Mouse (Mus musculus): ENCODE data around the gene Rpl18a.
A peak's percentile ranks its signal among the peaks of the same experiment; 100 is the strongest.
"Not testable (repeated sequence)": the region's sequence is repeated elsewhere in the genome, so short reads cannot be mapped to it uniquely, and the experiment has no call there.

Rpl18a gene

DNA sequence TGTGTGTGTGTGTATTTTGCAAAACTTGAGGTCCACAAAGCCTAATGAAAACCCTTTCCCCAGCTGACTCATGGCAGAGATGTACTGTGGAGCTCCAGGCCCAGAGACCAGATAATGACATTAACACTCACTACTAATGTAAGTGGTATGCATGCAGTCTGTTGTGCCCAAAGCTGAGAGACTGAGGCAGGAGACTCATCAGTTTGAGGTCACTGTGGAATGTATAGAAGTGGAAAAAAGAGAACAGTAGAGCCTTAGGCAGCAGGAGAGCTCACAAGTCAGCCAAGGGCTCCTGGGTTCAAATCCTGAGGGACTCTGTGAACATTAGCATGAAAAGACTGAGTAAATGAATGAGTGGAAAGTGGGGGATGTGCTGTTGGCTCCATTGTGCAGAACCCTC, 6.4 kb upstream of the Rpl18a start:
- DNase-seq (ENCODE audit: low read depth in 1 of 2, low spot score in 2 of 2): no peak

GRCm38 (mm10) chr8:70903112-70903511, 5.9 kb upstream of the Rpl18a start:
- DNase-seq (ENCODE audit: low read depth in 1 of 2, low spot score in 2 of 2): no peak

GRCm38 (mm10) chr8:70902211-70902610, 5.0 kb upstream of the Rpl18a start:
- DNase-seq (ENCODE audit: low read depth in 1 of 2, low spot score in 2 of 2): no peak

DNA sequence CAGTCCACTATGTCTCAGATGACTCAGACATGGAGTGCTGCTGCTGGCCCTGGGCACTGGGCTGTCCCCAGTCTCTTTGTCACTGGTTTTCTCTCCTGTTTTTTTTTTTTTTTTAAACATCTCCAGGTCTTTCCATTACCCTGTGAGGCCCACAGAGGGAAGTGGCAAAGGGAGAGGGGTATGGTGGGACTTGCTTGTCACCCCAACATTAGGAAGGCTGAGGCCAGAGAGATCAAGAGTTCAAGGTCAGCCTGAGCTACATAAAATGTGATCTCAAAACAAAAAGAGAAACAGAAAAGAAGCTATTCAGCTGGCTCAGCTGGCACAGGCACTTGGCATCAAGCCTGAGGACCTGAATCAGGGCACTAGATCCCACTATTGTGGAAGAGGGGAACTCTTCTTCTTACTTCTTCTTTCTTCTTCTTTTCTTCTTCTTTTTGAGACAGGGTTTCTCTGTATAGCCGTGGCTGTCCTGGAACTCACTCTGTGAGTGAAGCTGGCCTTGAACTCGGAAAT, 3.7 kb upstream of the Rpl18a start:
- DNase-seq (ENCODE audit: low read depth in 1 of 2, low spot score in 2 of 2): no peak

GRCm38 (mm10) chr8:70899226-70899625, 2.0 kb upstream of the Rpl18a start:
- DNase-seq (ENCODE audit: low read depth in 1 of 2, low spot score in 2 of 2): no peak

- no peak for DNase-seq (ENCODE audit: low read depth in 1 of 2, low spot score in 2 of 2)
These were observed 1.5 kb upstream of the Rpl18a start for GRCm38 (mm10) chr8:70898661-70899198.

- DNase-seq (ENCODE audit: low read depth in 1 of 2, low spot score in 2 of 2): peak; percentile 31 to 72
These were observed 635 bp upstream of the Rpl18a start for GRCm38 (mm10) chr8:70897681-70898413.

DNA sequence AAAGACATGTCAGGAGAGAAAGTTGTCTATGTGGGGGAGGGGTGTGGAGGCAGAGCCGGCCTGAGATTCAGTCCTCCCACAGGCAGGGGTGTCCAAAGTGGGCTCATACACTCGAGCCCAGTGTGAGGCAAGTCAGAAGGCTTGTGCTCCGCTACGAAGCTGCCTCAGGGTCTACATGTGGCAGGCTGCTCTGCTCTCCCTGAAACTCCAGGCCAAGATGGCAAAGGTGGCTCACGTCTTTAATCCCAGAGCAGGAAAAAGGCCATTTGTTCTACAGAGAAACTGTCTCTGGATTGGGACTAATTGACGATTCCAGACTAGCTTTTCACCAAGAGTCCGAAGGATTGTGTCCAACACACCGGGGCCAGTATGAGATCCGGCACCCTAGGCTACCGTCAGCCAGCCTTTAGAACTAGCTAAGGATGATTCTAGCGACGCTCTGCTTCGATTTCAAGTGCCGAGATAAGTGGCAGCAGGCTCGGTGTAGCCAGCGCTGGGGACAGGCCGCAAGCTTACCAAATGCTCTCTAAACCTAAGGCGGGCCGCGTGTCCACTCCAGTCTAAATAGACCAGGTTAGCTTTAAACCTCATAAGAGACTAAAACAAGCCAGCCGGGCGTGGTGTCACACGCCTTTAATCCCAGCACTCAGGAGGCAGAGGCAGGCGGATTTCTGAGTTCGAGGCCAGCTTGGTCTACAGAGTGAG, 744 bp downstream of the Rpl18a start:
- no peak for DNase-seq (ENCODE audit: low read depth in 1 of 2, low spot score in 2 of 2)

DNA sequence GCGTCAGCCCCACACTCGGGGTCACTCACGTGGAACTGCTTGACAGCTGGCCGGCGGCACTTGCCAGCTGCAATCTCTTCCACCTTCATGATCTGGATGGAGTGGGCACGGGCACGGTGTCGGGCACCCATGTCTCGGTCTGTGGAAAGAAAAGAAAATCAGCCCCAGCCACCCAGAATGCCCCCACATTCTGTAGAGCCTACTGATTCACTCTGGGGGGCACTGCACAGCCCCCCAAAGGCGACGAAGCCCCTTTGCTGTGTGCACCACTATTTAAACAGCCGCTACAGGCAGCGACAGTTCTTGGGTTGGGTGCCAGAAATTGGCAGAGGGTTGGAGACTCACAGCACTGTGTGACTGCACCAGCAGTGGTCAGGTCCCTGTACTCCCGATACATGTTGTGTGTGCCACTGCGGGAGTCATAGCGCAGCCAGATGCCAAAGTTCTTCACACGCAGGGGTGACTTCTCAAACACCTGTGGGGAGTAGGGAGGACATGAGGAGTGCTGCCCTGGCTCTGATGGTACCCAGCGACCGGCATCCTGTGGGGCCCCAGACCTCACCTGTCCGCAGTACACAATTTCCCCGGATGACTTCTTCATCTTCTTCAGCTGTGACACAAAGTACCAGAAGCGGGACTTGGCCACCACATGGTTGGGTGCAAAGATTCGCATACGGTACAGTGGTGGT, 1.5 kb downstream of the Rpl18a start:
- not testable (repeated sequence) for DNase-seq (ENCODE audit: low read depth in 1 of 2, low spot score in 2 of 2)

GRCm38 (mm10) chr8:70894771-70895545, 2.3 kb downstream of the Rpl18a start:
- no peak for DNase-seq (ENCODE audit: low read depth in 1 of 2, low spot score in 2 of 2)

DNA sequence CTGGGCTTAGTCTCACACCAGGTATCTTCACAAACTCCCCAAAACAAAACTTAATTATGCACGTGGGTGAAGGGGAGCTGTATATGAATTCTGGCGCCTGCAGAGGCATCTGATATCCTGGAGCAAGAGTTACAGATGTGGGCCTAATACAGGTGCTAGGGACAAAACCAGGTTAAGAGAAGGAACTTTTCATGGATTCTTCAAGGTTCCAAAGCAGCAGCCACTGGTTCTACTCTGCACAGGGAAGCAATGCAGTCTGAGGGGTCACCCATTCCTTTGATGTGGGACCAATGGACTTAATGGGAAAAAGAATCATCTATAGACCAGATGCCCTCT, 2.9 kb downstream of the Rpl18a start:
- DNase-seq (ENCODE audit: low read depth in 1 of 2, low spot score in 2 of 2): no peak

DNA sequence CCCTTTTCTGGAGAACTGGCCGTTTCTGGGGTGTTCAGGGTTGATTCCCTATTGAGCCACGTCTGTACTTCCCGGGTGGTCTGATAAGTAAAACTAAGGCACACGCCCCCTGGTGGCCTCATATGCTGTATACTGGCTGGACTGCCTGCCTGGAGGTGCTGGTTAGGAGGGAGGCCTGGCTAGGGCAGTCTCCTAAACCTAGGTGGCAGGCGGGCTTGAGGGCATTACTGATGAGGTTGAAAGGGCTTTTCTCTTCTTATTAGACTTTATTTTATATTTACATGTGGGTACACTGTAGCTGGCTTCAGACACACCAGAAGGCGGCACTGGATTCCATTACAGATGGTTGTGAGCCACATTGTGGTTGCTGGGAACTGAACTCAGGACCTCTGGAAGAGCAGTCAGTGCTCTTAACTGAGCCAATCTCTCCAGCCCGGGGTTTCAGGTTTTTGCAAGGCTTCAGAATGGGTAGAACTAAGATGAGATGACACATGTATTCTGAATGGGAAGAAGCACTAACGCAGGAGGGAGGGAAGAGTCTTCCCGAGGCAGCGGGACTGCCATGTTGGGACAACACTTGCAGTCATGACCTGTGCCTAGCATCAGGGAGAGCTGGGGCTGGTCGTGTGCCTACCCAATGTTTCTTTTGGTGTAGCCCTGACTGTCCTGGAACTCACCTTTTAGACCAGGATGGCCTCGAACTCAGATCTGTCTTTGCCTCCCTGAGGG, 3.4 kb downstream of the Rpl18a start:
- DNase-seq (ENCODE audit: low read depth in 1 of 2, low spot score in 2 of 2): peak in 1 of 2 experiments; percentile 47

- no peak for DNase-seq (ENCODE audit: low read depth in 1 of 2, low spot score in 2 of 2)
These were observed 4.1 kb downstream of the Rpl18a start for GRCm38 (mm10) chr8:70892896-70893655.

GRCm38 (mm10) chr8:70892022-70892895, 5.0 kb downstream of the Rpl18a start, which contains the start of gene Slc5a5:
Gene Slc5a5 (minus strand): TSS chr8:70892757.
- DNase-seq (ENCODE audit: low read depth in 1 of 2, low spot score in 2 of 2): no peak

DNA sequence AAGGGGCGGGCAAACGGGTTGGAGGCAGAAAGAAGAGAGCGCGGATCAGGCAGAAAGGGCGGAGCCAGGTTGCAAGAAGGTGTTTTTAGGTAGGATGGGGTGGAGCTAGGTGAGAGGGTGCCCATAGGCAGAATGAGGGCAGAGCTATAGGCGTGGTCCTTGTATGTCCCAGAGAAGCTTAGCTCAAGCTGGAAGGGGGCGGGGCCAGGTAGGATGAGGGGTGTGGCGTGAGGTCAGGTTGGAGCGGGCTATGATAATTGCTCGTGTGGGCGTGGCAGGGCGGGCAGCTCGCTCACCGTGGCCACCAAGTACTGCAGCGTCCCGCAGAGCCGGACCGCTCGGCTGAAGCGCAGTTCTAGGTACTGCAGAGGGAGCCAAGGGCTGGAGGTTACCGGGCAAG, 5.9 kb downstream of the Rpl18a start:
- DNase-seq (ENCODE audit: low read depth in 1 of 2, low spot score in 2 of 2): no peak

GRCm38 (mm10) chr8:70890656-70891055, 6.6 kb downstream of the Rpl18a start:
- no peak for DNase-seq (ENCODE audit: low read depth in 1 of 2, low spot score in 2 of 2)

- DNase-seq (ENCODE audit: low read depth in 1 of 2, low spot score in 2 of 2): no peak
These were observed 9.5 kb downstream of the Rpl18a start for GRCm38 (mm10) chr8:70887669-70888068.

GRCm38 (mm10) chr8:70885612-70886011, 11.6 kb downstream of the Rpl18a start:
- DNase-seq (ENCODE audit: low read depth in 1 of 2, low spot score in 2 of 2): no peak
